Mouse (Mus musculus) v-Abl transformed pro-B cells (cell line): ENCODE results near the gene Slc6a16.

Experiments
- in situ Hi-C, 2 experiments: fragments of 400-800 bp; cut with MboI; formaldehyde crosslinking; loops; one replicate each; pipeline ENCODE4 v1.15.1; 2025; ENCODE audit not compliant: unreplicated experiment in 2 of 2

Slc6a16 gene

GRCm38 (mm10) chr7:45215673-45216441, 25.0 kb upstream of the Slc6a16 start, which contains the start of gene Tead2:
Gene Tead2, plus strand, starts transcription at chr7:45215753.
- in situ Hi-C loops, result no loop called here

GRCm38 (mm10) chr7:45216442-45217183, 24.3 kb upstream of the Slc6a16 start:
- in situ Hi-C loops, result no loop called here

- in situ Hi-C loops, result no loop called here
Measured at GRCm38 (mm10) chr7:45221680-45222079, 19.2 kb upstream of the Slc6a16 start.

DNA sequence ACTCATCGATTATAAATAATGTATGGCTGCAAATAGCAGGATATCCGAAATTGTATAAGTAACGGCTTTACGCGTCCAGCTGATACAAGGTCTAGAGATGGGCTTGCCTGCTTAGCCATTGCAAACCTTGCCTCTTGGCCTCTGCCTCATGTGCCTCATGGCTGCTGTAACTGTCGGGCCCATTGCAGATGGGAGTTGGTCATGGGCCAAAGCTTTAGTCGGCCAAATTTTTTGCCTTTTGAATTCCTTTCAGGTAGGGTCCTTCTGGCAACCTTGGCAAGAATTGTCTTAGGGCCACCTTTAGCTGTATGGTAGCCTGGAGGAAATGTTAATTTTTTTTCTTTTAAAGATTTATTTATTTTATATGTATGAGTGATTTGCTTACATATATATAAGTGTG, 16.1 kb upstream of the Slc6a16 start:
- in situ Hi-C loops, result no loop called here

- in situ Hi-C loops, result no loop called here
Measured at GRCm38 (mm10) chr7:45226421-45226820, 14.5 kb upstream of the Slc6a16 start.

DNA sequence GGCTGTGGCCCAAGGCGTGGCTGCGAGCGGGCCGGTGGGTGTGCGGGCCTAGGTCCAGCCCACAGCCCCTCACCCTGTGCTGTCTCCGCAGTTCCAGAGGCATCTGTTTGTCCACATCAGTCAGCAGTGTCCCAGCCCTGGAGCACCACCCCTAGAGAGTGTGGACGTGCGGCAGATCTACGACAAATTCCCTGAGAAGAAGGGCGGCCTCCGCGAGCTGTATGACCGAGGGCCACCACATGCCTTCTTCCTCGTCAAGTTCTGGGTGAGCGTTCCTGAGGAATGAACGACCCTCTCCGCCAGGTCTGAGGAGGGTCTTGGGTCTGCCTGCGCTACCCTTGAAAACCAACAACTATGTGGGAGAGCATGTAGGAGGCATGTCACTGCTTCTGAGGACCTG, 12.3 kb upstream of the Slc6a16 start:
- in situ Hi-C loops, result no loop called here

DNA sequence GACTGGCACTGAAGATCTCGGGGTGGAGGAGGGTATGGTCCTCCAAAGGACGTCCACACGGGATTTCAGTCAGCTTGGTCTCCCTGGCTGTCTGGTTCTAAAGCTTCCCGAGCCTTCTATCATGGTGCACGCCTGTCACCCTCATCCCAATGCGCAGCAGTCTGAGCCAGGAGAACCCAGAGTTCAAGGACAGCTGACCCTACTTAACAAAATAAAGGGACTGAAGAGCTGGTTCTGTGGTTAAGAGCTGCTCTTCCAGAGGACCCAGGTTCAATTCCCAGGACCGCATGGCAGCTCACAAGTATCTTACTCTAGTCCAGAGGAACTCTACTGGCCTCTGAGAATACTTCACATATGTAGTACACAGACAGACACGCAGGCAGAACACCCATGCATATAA, 11.8 kb upstream of the Slc6a16 start:
- in situ Hi-C loops, result no loop called here

- in situ Hi-C loops, result no loop called here
Measured at GRCm38 (mm10) chr7:45229459-45230203, 11.3 kb upstream of the Slc6a16 start.

GRCm38 (mm10) chr7:45231192-45231591, 9.7 kb upstream of the Slc6a16 start:
- in situ Hi-C loops, result no loop called here

DNA sequence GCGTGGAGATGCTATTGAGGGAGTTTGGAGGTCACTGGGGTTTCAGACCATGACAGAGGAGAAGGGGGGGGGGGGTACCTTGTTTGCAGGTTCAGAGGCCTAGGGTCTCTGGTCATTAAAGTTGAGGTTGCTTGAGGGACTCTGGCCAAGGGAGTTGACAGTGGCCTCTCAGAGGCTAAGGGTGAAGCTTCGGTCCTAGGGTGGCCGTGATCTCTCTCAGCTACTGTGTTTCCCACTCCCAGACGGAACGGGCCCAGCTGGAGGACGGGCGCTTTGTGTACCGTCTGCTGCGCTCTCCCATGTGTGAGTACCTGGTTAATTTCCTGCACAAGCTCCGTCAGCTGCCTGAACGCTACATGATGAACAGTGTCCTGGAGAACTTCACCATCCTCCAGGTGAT, 8.9 kb upstream of the Slc6a16 start:
- in situ Hi-C loops, result no loop called here

DNA sequence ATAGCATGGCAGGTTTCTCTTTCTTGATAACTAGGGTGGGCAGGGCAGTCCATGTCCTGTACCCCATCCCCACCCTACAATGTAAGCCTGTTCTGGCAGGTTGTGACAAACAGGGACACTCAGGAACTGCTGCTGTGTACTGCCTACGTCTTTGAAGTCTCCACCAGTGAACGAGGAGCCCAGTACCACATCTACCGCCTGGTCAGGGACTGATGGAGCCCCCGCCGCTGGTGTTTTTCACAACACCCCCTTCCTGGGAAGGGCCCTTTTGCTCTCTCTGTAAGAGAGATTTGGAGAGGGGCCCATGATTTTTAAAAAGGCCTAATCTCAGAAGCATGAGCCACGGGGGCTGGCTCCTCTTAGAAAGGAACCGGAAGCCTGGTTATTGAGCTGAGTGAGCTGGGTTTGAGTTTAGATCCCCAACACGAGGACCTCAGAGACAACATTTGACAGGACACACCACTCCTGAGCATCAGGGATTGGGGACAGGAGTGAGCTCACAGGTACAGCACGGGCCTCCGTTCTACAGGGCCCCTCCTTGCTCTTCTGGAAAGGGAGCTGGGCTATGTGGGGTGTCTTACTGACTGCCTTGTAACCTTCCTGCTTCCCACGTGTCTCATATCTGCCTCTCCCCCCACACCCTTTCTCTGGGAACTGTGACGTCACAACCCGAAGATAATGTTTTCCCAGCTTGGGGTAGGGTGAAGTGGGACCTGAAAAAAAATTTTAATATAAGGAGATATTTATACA, 8.0 kb upstream of the Slc6a16 start:
- in situ Hi-C loops, result no loop called here

- in situ Hi-C loops, result no loop called here
Measured at GRCm38 (mm10) chr7:45233580-45234332, 7.1 kb upstream of the Slc6a16 start.

DNA sequence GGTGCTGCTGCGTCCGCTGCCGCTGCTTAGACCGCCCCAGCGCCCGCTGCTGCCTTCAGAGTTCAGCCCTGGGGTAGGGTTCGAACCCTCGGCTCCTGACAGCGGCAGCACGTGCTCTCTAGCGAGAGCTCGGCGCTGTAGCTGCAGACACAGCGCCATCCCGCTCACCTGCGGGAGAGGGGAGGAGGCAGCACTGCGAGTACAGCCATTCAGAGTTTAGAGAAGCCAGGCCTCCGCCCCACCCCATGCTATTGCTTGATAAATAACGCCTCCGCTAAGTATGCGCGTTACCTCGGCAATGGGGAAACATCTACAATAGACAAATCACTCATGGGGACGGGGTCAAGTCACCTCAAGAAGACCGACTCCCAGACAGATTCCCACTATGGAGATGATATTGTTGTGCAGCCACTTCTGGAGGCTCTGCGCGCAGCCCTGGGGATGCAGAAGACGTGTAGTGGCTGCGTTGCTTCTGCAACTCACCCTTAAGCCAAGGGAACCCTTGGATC, 6.5 kb upstream of the Slc6a16 start:
- in situ Hi-C loops, result no loop called here

GRCm38 (mm10) chr7:45234922-45235571, 5.8 kb upstream of the Slc6a16 start:
- in situ Hi-C loops, result loop anchor here in 1 of 2 experiments (5.0 kb wide), 1 partner anchor 33 kb away; the partner anchor contains the start of gene Ccdc155

- in situ Hi-C loops, result loop anchor here in 1 of 2 experiments (5.0 kb wide), 1 partner anchor 33 kb away; the partner anchor contains the start of gene Ccdc155
Measured at GRCm38 (mm10) chr7:45235656-45236180, 5.2 kb upstream of the Slc6a16 start.

GRCm38 (mm10) chr7:45237747-45238699, 2.9 kb upstream of the Slc6a16 start:
- in situ Hi-C loops, result loop anchor here in 1 of 2 experiments (5.0 kb wide), 1 partner anchor 36 kb away; the partner anchor contains the start of gene Ccdc155

- in situ Hi-C loops, result loop anchor here in 1 of 2 experiments (5.0 kb wide), 1 partner anchor 37 kb away; the partner anchor contains the start of gene Ccdc155
Measured at GRCm38 (mm10) chr7:45238723-45239496, 2.0 kb upstream of the Slc6a16 start, which contains the start of gene Cd37. Gene Cd37, minus strand, starts transcription at chr7:45239115.
